Mouse (Mus musculus) c-Kit-negative CD71-positive TER-119-positive erythroid progenitor cells, embryonic 14.5 days (primary cell): ENCODE measurements around the gene Slco3a1.

Experiments
- DNase-seq: peaks from one replicate; pipeline ENCODE4 v3.0.0-alpha.2; 2013; ENCODE audit warnings: low read depth, low spot score

Gene Slco3a1

GRCm38 (mm10) chr7:74554608-74555311 is at the start of gene Slco3a1:
Gene Slco3a1 (minus strand): TSS chr7:74554780.
- DNase-seq, result no peak

- DNase-seq, result no peak
Measured at GRCm38 (mm10) chr7:74600996-74601395, 46.4 kb upstream of the Slco3a1 start.

- no peak for DNase-seq
Measured at GRCm38 (mm10) chr7:74579411-74579810, 24.8 kb upstream of the Slco3a1 start.

GRCm38 (mm10) chr7:74575678-74576077 is 21.1 kb upstream of the Slco3a1 start:
- DNase-seq, result no peak

GRCm38 (mm10) chr7:74555416-74555815 is 836 bp upstream of the Slco3a1 start:
- DNase-seq, result no peak

GRCm38 (mm10) chr7:74554041-74554561 is 479 bp downstream of the Slco3a1 start:
- DNase-seq, result no peak

- DNase-seq, result no peak
Measured at GRCm38 (mm10) chr7:74553111-74553650, 1.4 kb downstream of the Slco3a1 start.

GRCm38 (mm10) chr7:74552546-74552945 is 2.0 kb downstream of the Slco3a1 start:
- no peak for DNase-seq

GRCm38 (mm10) chr7:74552000-74552358 is 2.6 kb downstream of the Slco3a1 start:
- no peak for DNase-seq

GRCm38 (mm10) chr7:74551338-74551999 is 3.1 kb downstream of the Slco3a1 start:
- DNase-seq, result no peak

- DNase-seq, result no peak
Measured at GRCm38 (mm10) chr7:74549686-74550085, 4.9 kb downstream of the Slco3a1 start.

- no peak for DNase-seq
Measured at GRCm38 (mm10) chr7:74549013-74549582, 5.5 kb downstream of the Slco3a1 start.

GRCm38 (mm10) chr7:74546691-74547090 is 7.9 kb downstream of the Slco3a1 start:
- DNase-seq, result no peak

GRCm38 (mm10) chr7:74545498-74545990 is 9.0 kb downstream of the Slco3a1 start:
- no peak for DNase-seq

GRCm38 (mm10) chr7:74544306-74544705 is 10.3 kb downstream of the Slco3a1 start:
- DNase-seq, result no peak

- DNase-seq, result no peak
Measured at GRCm38 (mm10) chr7:74541958-74542357, 12.6 kb downstream of the Slco3a1 start.

- DNase-seq, result no peak
Measured at GRCm38 (mm10) chr7:74540933-74541725, 13.5 kb downstream of the Slco3a1 start.

- no peak for DNase-seq
Measured at GRCm38 (mm10) chr7:74536186-74536585, 18.4 kb downstream of the Slco3a1 start.

- DNase-seq, result no peak
Measured at GRCm38 (mm10) chr7:74531468-74532097, 23.0 kb downstream of the Slco3a1 start.

- no peak for DNase-seq
Measured at GRCm38 (mm10) chr7:74529877-74530276, 24.7 kb downstream of the Slco3a1 start.

GRCm38 (mm10) chr7:74529183-74529757 is 25.3 kb downstream of the Slco3a1 start:
- no peak for DNase-seq
